Mouse (Mus musculus): ENCODE results near the gene Sds. TPM values are rescaled to one million over a fixed set of nuclear protein-coding genes. Genes with fewer than 3 reads are reported as not detected.
"Not testable (repeated sequence)": the region's sequence is repeated elsewhere in the genome, so short reads cannot be mapped to it uniquely, and the experiment has no call there.

Sds gene
- polyA plus RNA-seq, 1 experiment: 0.70 TPM

GRCm38 (mm10) chr5:120495064-120495702 lies 18.9 kb downstream of the Sds start:
- WGBS: 70% methylated on average over 10 of the region's 10 CpGs
- DNase-seq: no peak
- H3K4me1 ChIP-seq (ENCODE audit: control insufficient read depth, insufficient read depth, low read length): 0 out of 2 replicates have a peak, but pooled peaks cover 3% of the 10 kb centered on the region
- no peak for TF ChIP-seq POLR2A (IDR thresholded peaks at IDR 0.05; ENCODE audit: borderline replicate concordance, extremely low read depth, low read depth, low read length)
- no peak for TF ChIP-seq CTCF (IDR thresholded peaks at IDR 0.05; ENCODE audit: insufficient read depth, low read length)
- H3K4me3 ChIP-seq (replicated peaks; ENCODE audit: extremely low read depth, low read depth, low read length): no peak overlapping the region

- Histone ChIP-seq H3K4me3 (replicated peaks; ENCODE audit: extremely low read depth, low read depth, low read length) (no peak overlapping the region), H3K4me1 (ENCODE audit: control insufficient read depth, insufficient read depth, low read length) (0 out of 2 replicates have a peak, but pooled peaks cover 2% of the 10 kb centered on the region)
- 87% methylated on average over 13 of the region's 13 CpGs for WGBS
- TF ChIP-seq CTCF (IDR thresholded peaks at IDR 0.05; ENCODE audit: insufficient read depth, low read length): no peak
- no peak for TF ChIP-seq POLR2A (IDR thresholded peaks at IDR 0.05; ENCODE audit: borderline replicate concordance, extremely low read depth, low read depth, low read length)
- DNase-seq: no peak
Observed at GRCm38 (mm10) chr5:120495703-120496226, 19.4 kb downstream of the Sds start.

- 89% methylated on average over 3 of the region's 3 CpGs for WGBS
- Histone ChIP-seq H3K4me1 (ENCODE audit: control insufficient read depth, insufficient read depth, low read length) (no peaks in the 10 kb centered on the region), H3K4me3 (replicated peaks; ENCODE audit: extremely low read depth, low read depth, low read length) (no peak overlapping the region)
- TF ChIP-seq CTCF (IDR thresholded peaks at IDR 0.05; ENCODE audit: insufficient read depth, low read length) (no peak), POLR2A (IDR thresholded peaks at IDR 0.05; ENCODE audit: borderline replicate concordance, extremely low read depth, low read depth, low read length) (no peak)
- no peak for DNase-seq
Observed at GRCm38 (mm10) chr5:120497071-120497470, 20.7 kb downstream of the Sds start.

GRCm38 (mm10) chr5:120499202-120499601 lies 22.9 kb downstream of the Sds start:
- TF ChIP-seq CTCF (IDR thresholded peaks at IDR 0.05; ENCODE audit: insufficient read depth, low read length) (no peak), POLR2A (IDR thresholded peaks at IDR 0.05; ENCODE audit: borderline replicate concordance, extremely low read depth, low read depth, low read length) (no peak)
- Histone ChIP-seq H3K4me1 (ENCODE audit: control insufficient read depth, insufficient read depth, low read length) (peaks cover 7% of the 10 kb centered on the region; the same call in 1 of the 2 replicates), H3K4me3 (replicated peaks; ENCODE audit: extremely low read depth, low read depth, low read length) (no peak overlapping the region)
- DNase-seq: no peak
- 81% methylated on average over 4 of the region's 4 CpGs for WGBS

- WGBS: 84% methylated on average over 9 of the region's 9 CpGs
- not testable (repeated sequence) for H3K4me3 ChIP-seq (replicated peaks; ENCODE audit: extremely low read depth, low read depth, low read length); DNase-seq
- peaks cover 12% of the 10 kb centered on the region for H3K4me1 ChIP-seq (ENCODE audit: control insufficient read depth, insufficient read depth, low read length)
Observed at GRCm38 (mm10) chr5:120500609-120501008, 24.3 kb downstream of the Sds start.

GRCm38 (mm10) chr5:120502147-120502621 lies 25.9 kb downstream of the Sds start:
- H3K4me3 ChIP-seq (replicated peaks; ENCODE audit: extremely low read depth, low read depth, low read length): no peak overlapping the region
- TF ChIP-seq POLR2A (IDR thresholded peaks at IDR 0.05; ENCODE audit: borderline replicate concordance, extremely low read depth, low read depth, low read length) (no peak), CTCF (IDR thresholded peaks at IDR 0.05; ENCODE audit: insufficient read depth, low read length) (no peak)
- DNase-seq: no peak
- 57% methylated on average over 9 of the region's 9 CpGs for WGBS
- peaks cover 12% of the 10 kb centered on the region for H3K4me1 ChIP-seq (ENCODE audit: control insufficient read depth, insufficient read depth, low read length)

- WGBS: 6% methylated on average over 12 of the region's 12 CpGs
- peak overlapping the region; percentile 84 for H3K4me3 ChIP-seq (replicated peaks; ENCODE audit: extremely low read depth, low read depth, low read length)
- H3K4me1 ChIP-seq (ENCODE audit: control insufficient read depth, insufficient read depth, low read length): peaks cover 12% of the 10 kb centered on the region
- TF ChIP-seq CTCF (IDR thresholded peaks at IDR 0.05; ENCODE audit: insufficient read depth, low read length): no peak
- DNase-seq: no peak
Observed at GRCm38 (mm10) chr5:120502675-120503143, 26.4 kb downstream of the Sds start.

GRCm38 (mm10) chr5:120503144-120503795 lies 26.9 kb downstream of the Sds start, which contains the start of gene Plbd2:
Plbd2 (minus strand) TSS chr5:120503625.
- peak; percentile 77 for DNase-seq
- Histone ChIP-seq H3K4me1 (ENCODE audit: control insufficient read depth, insufficient read depth, low read length) (peaks cover 12% of the 10 kb centered on the region), H3K4me3 (replicated peaks; ENCODE audit: extremely low read depth, low read depth, low read length) (peak within 1 kb of the TSS; percentile 84)
- 1% methylated on average over 54 of the region's 55 CpGs for WGBS
- peak; percentile 52; the same call in 1 of the 2 replicates for TF ChIP-seq POLR2A (IDR thresholded peaks at IDR 0.05; ENCODE audit: borderline replicate concordance, extremely low read depth, low read depth, low read length)
- TF ChIP-seq CTCF (IDR thresholded peaks at IDR 0.05; ENCODE audit: insufficient read depth, low read length): no peak

GRCm38 (mm10) chr5:120505368-120505767 lies 29.0 kb downstream of the Sds start:
- peak; percentile 86 for TF ChIP-seq CTCF (IDR thresholded peaks at IDR 0.05; ENCODE audit: insufficient read depth, low read length)
- no peak for TF ChIP-seq POLR2A (IDR thresholded peaks at IDR 0.05; ENCODE audit: borderline replicate concordance, extremely low read depth, low read depth, low read length)
- Histone ChIP-seq H3K4me3 (replicated peaks; ENCODE audit: extremely low read depth, low read depth, low read length) (peak overlapping the region; percentile 45), H3K4me1 (ENCODE audit: control insufficient read depth, insufficient read depth, low read length) (peaks cover 12% of the 10 kb centered on the region)
- peak; percentile 78 for DNase-seq
- 24% methylated on average over 16 of the region's 16 CpGs for WGBS

All from lung, adult 2 months (tissue).